Mouse (Mus musculus): ENCODE results near the gene Cdc42ep3. TPM values are rescaled to one million over a fixed set of nuclear protein-coding genes. Genes with fewer than 3 reads are reported as not detected.

Gene Cdc42ep3
- polyA plus RNA-seq, 1 experiment from 2014 or later, result 51.3 TPM

GRCm38 (mm10) chr17:79376434-79377210 lies 21.7 kb upstream of the Cdc42ep3 start:
- no peak overlapping the region for H3K4me2 ChIP-seq (ENCODE audit: low read length)
- WGBS, result 73% methylated on average over 6 of the region's 6 CpGs
- DNase-seq (ENCODE audit: low spot score) (no peak), ATAC-seq (replicated peaks; ENCODE audit: low FRiP score, low TSS enrichment, low read depth) (no peak)
- H3K27ac ChIP-seq (ENCODE audit: low read depth), result no peak overlapping the region
- no peaks in the 10 kb centered on the region for H3K36me3 ChIP-seq (ENCODE audit: control insufficient read depth, insufficient read depth, low read length)
- H3K27me3 ChIP-seq (replicated peaks; ENCODE audit: control insufficient read depth, insufficient read depth, low read length), result no peaks in the 10 kb centered on the region
- H3K4me3 ChIP-seq (ENCODE audit: low read depth, low read length), result no peak overlapping the region
- no peak overlapping the region for H3K9ac ChIP-seq (ENCODE audit: low read length)
- H3K4me1 ChIP-seq (replicated peaks; ENCODE audit: control insufficient read depth, insufficient read depth, low read length), result 0 out of 2 replicates have a peak, but pooled peaks cover 4% of the 10 kb centered on the region
- no peaks in the 10 kb centered on the region for H3K9me3 ChIP-seq (ENCODE audit: control insufficient read depth, low read length)

GRCm38 (mm10) chr17:79372973-79373372 lies 18.1 kb upstream of the Cdc42ep3 start:
- no peaks in the 10 kb centered on the region for H3K9me3 ChIP-seq (ENCODE audit: control insufficient read depth, low read length)
- 0 out of 2 replicates have a peak, but pooled peaks cover 4% of the 10 kb centered on the region for H3K4me1 ChIP-seq (replicated peaks; ENCODE audit: control insufficient read depth, insufficient read depth, low read length)
- WGBS, result 48% methylated on average over 5 of the region's 5 CpGs
- no peaks in the 10 kb centered on the region for H3K27me3 ChIP-seq (replicated peaks; ENCODE audit: control insufficient read depth, insufficient read depth, low read length)
- ATAC-seq (replicated peaks; ENCODE audit: low FRiP score, low TSS enrichment, low read depth), result peak; percentile 40; the same call in 1 of the 2 replicates
- H3K27ac ChIP-seq (ENCODE audit: low read depth), result no peak overlapping the region; the same call in 1 of the 2 replicates
- no peak overlapping the region for H3K4me2 ChIP-seq (ENCODE audit: low read length)
- H3K9ac ChIP-seq (ENCODE audit: low read length), result no peak overlapping the region
- no peaks in the 10 kb centered on the region for H3K36me3 ChIP-seq (ENCODE audit: control insufficient read depth, insufficient read depth, low read length)
- no peak for DNase-seq (ENCODE audit: low spot score)
- no peak overlapping the region for H3K4me3 ChIP-seq (ENCODE audit: low read depth, low read length)

GRCm38 (mm10) chr17:79364749-79365450 lies 10.0 kb upstream of the Cdc42ep3 start:
- no peak overlapping the region for H3K4me3 ChIP-seq (ENCODE audit: low read depth, low read length)
- H3K4me2 ChIP-seq (ENCODE audit: low read length), result no peak overlapping the region
- 46% methylated on average over 5 of the region's 5 CpGs for WGBS
- no peak for ATAC-seq (replicated peaks; ENCODE audit: low FRiP score, low TSS enrichment, low read depth)
- H3K27ac ChIP-seq (ENCODE audit: low read depth), result no peak overlapping the region
- no peak for DNase-seq (ENCODE audit: low spot score)
- no peaks in the 10 kb centered on the region for H3K9me3 ChIP-seq (ENCODE audit: control insufficient read depth, low read length)
- no peak overlapping the region for H3K9ac ChIP-seq (ENCODE audit: low read length)
- no peaks in the 10 kb centered on the region for H3K27me3 ChIP-seq (replicated peaks; ENCODE audit: control insufficient read depth, insufficient read depth, low read length)
- H3K4me1 ChIP-seq (replicated peaks; ENCODE audit: control insufficient read depth, insufficient read depth, low read length), result no peaks in the 10 kb centered on the region
- no peaks in the 10 kb centered on the region for H3K36me3 ChIP-seq (ENCODE audit: control insufficient read depth, insufficient read depth, low read length)

- 8% methylated on average over 24 of the region's 24 CpGs for WGBS
- peak overlapping the region; percentile 100 for H3K4me2 ChIP-seq (ENCODE audit: low read length)
- ATAC-seq (replicated peaks; ENCODE audit: low FRiP score, low TSS enrichment, low read depth), result peak; percentile 40
- peak overlapping the region; percentile 68 for H3K4me3 ChIP-seq (ENCODE audit: low read depth, low read length)
- no peaks in the 10 kb centered on the region for H3K36me3 ChIP-seq (ENCODE audit: control insufficient read depth, insufficient read depth, low read length)
- no peaks in the 10 kb centered on the region; the same call in 1 of the 2 replicates for H3K4me1 ChIP-seq (replicated peaks; ENCODE audit: control insufficient read depth, insufficient read depth, low read length)
- H3K27ac ChIP-seq (ENCODE audit: low read depth), result no peak overlapping the region
- peaks cover 20% of the 10 kb centered on the region for H3K27me3 ChIP-seq (replicated peaks; ENCODE audit: control insufficient read depth, insufficient read depth, low read length)
- DNase-seq (ENCODE audit: low spot score), result no peak
- no peaks in the 10 kb centered on the region for H3K9me3 ChIP-seq (ENCODE audit: control insufficient read depth, low read length)
- peak overlapping the region; percentile 69 for H3K9ac ChIP-seq (ENCODE audit: low read length)
Observed at GRCm38 (mm10) chr17:79356071-79356601, 1.2 kb upstream of the Cdc42ep3 start.

GRCm38 (mm10) chr17:79355271-79355991 lies 540 bp upstream of the Cdc42ep3 start:
- ATAC-seq (replicated peaks; ENCODE audit: low FRiP score, low TSS enrichment, low read depth) (peak; percentile 61), DNase-seq (ENCODE audit: low spot score) (peak; percentile 89)
- Histone ChIP-seq H3K27ac (ENCODE audit: low read depth) (peak overlapping the region; percentile 81), H3K4me1 (replicated peaks; ENCODE audit: control insufficient read depth, insufficient read depth, low read length) (no peaks in the 10 kb centered on the region; the same call in 1 of the 2 replicates), H3K4me2 (ENCODE audit: low read length) (peak overlapping the region; percentile 100), H3K4me3 (ENCODE audit: low read depth, low read length) (peak overlapping the region; percentile 68), H3K36me3 (ENCODE audit: control insufficient read depth, insufficient read depth, low read length) (no peaks in the 10 kb centered on the region), H3K9me3 (ENCODE audit: control insufficient read depth, low read length) (no peaks in the 10 kb centered on the region), H3K27me3 (replicated peaks; ENCODE audit: control insufficient read depth, insufficient read depth, low read length) (peaks cover 20% of the 10 kb centered on the region), H3K9ac (ENCODE audit: low read length) (peak overlapping the region; percentile 69)
- under 1% methylated on average over 56 of the region's 59 CpGs for WGBS

GRCm38 (mm10) chr17:79354174-79354443 lies 782 bp downstream of the Cdc42ep3 start:
- WGBS, result 0% methylated on average over 6 of the region's 6 CpGs
- Histone ChIP-seq H3K27ac (ENCODE audit: low read depth) (peak overlapping the region; percentile 81), H3K27me3 (replicated peaks; ENCODE audit: control insufficient read depth, insufficient read depth, low read length) (peaks cover 20% of the 10 kb centered on the region), H3K36me3 (ENCODE audit: control insufficient read depth, insufficient read depth, low read length) (peaks cover 3% of the 10 kb centered on the region; the same call in 1 of the 2 replicates), H3K9me3 (ENCODE audit: control insufficient read depth, low read length) (no peaks in the 10 kb centered on the region), H3K4me1 (replicated peaks; ENCODE audit: control insufficient read depth, insufficient read depth, low read length) (no peaks in the 10 kb centered on the region; the same call in 1 of the 2 replicates), H3K4me3 (ENCODE audit: low read depth, low read length) (peak overlapping the region; percentile 68), H3K4me2 (ENCODE audit: low read length) (peak overlapping the region; percentile 100), H3K9ac (ENCODE audit: low read length) (peak overlapping the region; percentile 69)
- DNase-seq (ENCODE audit: low spot score), result no peak
- ATAC-seq (replicated peaks; ENCODE audit: low FRiP score, low TSS enrichment, low read depth), result no peak

GRCm38 (mm10) chr17:79353446-79354173 lies 1.3 kb downstream of the Cdc42ep3 start:
- Histone ChIP-seq H3K27me3 (replicated peaks; ENCODE audit: control insufficient read depth, insufficient read depth, low read length) (peaks cover 16% of the 10 kb centered on the region), H3K27ac (ENCODE audit: low read depth) (peak overlapping the region; percentile 81), H3K4me3 (ENCODE audit: low read depth, low read length) (peak overlapping the region; percentile 68), H3K36me3 (ENCODE audit: control insufficient read depth, insufficient read depth, low read length) (peaks cover 4% of the 10 kb centered on the region; the same call in 1 of the 2 replicates), H3K4me1 (replicated peaks; ENCODE audit: control insufficient read depth, insufficient read depth, low read length) (no peaks in the 10 kb centered on the region; the same call in 1 of the 2 replicates), H3K9ac (ENCODE audit: low read length) (peak overlapping the region; percentile 69), H3K4me2 (ENCODE audit: low read length) (peak overlapping the region; percentile 100), H3K9me3 (ENCODE audit: control insufficient read depth, low read length) (no peaks in the 10 kb centered on the region)
- WGBS, result 7% methylated on average over 16 of the region's 16 CpGs
- DNase-seq (ENCODE audit: low spot score), result peak; percentile 64
- ATAC-seq (replicated peaks; ENCODE audit: low FRiP score, low TSS enrichment, low read depth), result no peak; the same call in 1 of the 2 replicates
